Mouse (Mus musculus): Measurements from ENCODE around the gene Ano2. TPM values are rescaled to one million over a fixed set of nuclear protein-coding genes. Genes with fewer than 3 reads are reported as not detected.

The Ano2 gene
- polyA plus RNA-seq, 1 experiment from 2014 or later = 0.54 TPM

- ATAC-seq = no peak
- Histone ChIP-seq H3K4me3 (ENCODE audit: low read depth, low read length) (no peak overlapping the region), H3K36me3 (ENCODE audit: control insufficient read depth, insufficient read depth, low read length) (no peaks in the 10 kb centered on the region), H3K4me1 (ENCODE audit: control insufficient read depth, insufficient read depth, low read length) (no peaks in the 10 kb centered on the region), H3K27ac (ENCODE audit: low read length) (no peak overlapping the region), H3K9ac (ENCODE audit: low read depth, low read length) (no peak overlapping the region), H3K27me3 (ENCODE audit: control insufficient read depth, insufficient read depth, low read depth, low read length) (no peaks in the 10 kb centered on the region), H3K9me3 (replicated peaks; ENCODE audit: control insufficient read depth, low read length, poor library complexity, severe bottlenecking) (no peaks in the 10 kb centered on the region), H3K4me2 (ENCODE audit: low read length) (no peak overlapping the region)
- WGBS = 90% methylated on average over 2 of the region's 2 CpGs
These were observed 234.8 kb downstream of the Ano2 start for GRCm38 (mm10) chr6:125924979-125925378.

DNA sequence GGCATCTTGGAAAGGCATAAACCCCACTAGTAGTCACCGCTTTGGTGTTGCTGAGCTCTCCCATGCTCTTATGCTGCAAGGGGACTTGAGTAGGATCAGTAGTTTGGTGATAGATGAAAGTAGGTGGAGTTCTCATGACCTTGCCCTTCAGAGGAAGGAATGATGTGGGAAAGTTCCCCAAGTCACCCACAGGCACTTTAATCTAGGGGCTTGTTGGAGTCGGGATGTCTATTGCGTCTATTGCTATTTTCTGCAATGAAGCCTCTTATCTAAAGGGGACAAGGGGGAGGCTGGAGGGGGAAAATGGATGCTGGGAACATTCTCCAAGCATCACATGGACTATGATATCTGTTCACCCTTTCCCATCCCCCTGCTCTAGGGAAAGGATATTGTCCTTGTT lies 235.6 kb downstream of the Ano2 start:
- Histone ChIP-seq H3K4me3 (ENCODE audit: low read depth, low read length) (no peak overlapping the region), H3K9ac (ENCODE audit: low read depth, low read length) (no peak overlapping the region), H3K9me3 (replicated peaks; ENCODE audit: control insufficient read depth, low read length, poor library complexity, severe bottlenecking) (no peaks in the 10 kb centered on the region), H3K4me1 (ENCODE audit: control insufficient read depth, insufficient read depth, low read length) (no peaks in the 10 kb centered on the region), H3K27ac (ENCODE audit: low read length) (no peak overlapping the region), H3K36me3 (ENCODE audit: control insufficient read depth, insufficient read depth, low read length) (no peaks in the 10 kb centered on the region), H3K27me3 (ENCODE audit: control insufficient read depth, insufficient read depth, low read depth, low read length) (no peaks in the 10 kb centered on the region), H3K4me2 (ENCODE audit: low read length) (no peak overlapping the region)
- 95% methylated on average over 3 of the region's 3 CpGs for WGBS
- ATAC-seq = no peak

DNA sequence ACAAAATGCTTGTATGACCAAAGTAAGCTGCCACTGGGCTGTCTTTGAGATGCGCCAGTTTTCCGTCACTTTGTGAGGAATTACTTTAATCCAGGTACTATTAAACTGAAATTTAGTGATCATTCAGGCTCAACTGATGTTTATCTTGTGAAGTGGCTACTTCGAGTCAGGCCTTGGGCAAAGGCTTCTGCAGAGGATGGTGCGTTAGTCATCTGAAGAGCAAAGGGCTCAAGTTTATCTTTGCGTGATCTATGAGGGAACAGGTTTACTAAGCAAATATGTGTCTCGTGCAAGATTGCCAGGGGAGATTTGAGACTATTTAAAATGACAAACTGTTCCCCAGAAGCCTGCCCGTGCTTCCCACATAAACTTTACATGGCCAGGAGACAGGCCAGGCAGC lies 241.7 kb downstream of the Ano2 start:
- Histone ChIP-seq H3K9me3 (replicated peaks; ENCODE audit: control insufficient read depth, low read length, poor library complexity, severe bottlenecking) (no peaks in the 10 kb centered on the region), H3K4me2 (ENCODE audit: low read length) (no peak overlapping the region), H3K27me3 (ENCODE audit: control insufficient read depth, insufficient read depth, low read depth, low read length) (no peaks in the 10 kb centered on the region), H3K36me3 (ENCODE audit: control insufficient read depth, insufficient read depth, low read length) (no peaks in the 10 kb centered on the region), H3K4me1 (ENCODE audit: control insufficient read depth, insufficient read depth, low read length) (no peaks in the 10 kb centered on the region), H3K4me3 (ENCODE audit: low read depth, low read length) (no peak overlapping the region), H3K9ac (ENCODE audit: low read depth, low read length) (no peak overlapping the region), H3K27ac (ENCODE audit: low read length) (no peak overlapping the region)
- WGBS = 83% methylated on average over 7 of the region's 7 CpGs
- ATAC-seq = no peak

GRCm38 (mm10) chr6:125954965-125955364 lies 264.7 kb downstream of the Ano2 start:
- no peak overlapping the region for H3K27ac ChIP-seq (ENCODE audit: low read length)
- no peak overlapping the region for H3K4me3 ChIP-seq (ENCODE audit: low read depth, low read length)
- H3K4me1 ChIP-seq (ENCODE audit: control insufficient read depth, insufficient read depth, low read length) = no peaks in the 10 kb centered on the region
- H3K9ac ChIP-seq (ENCODE audit: low read depth, low read length) = no peak overlapping the region
- peak; percentile 68; the same call in 1 of the 2 replicates for ATAC-seq
- no peak overlapping the region for H3K4me2 ChIP-seq (ENCODE audit: low read length)
- WGBS = 26% methylated on average over 3 of the region's 3 CpGs
- H3K9me3 ChIP-seq (replicated peaks; ENCODE audit: control insufficient read depth, low read length, poor library complexity, severe bottlenecking) = no peaks in the 10 kb centered on the region
- H3K27me3 ChIP-seq (ENCODE audit: control insufficient read depth, insufficient read depth, low read depth, low read length) = no peaks in the 10 kb centered on the region
- no peaks in the 10 kb centered on the region for H3K36me3 ChIP-seq (ENCODE audit: control insufficient read depth, insufficient read depth, low read length)

GRCm38 (mm10) chr6:125973551-125973950 lies 283.3 kb downstream of the Ano2 start:
- H3K27ac ChIP-seq (ENCODE audit: low read length) = no peak overlapping the region
- H3K27me3 ChIP-seq (ENCODE audit: control insufficient read depth, insufficient read depth, low read depth, low read length) = no peaks in the 10 kb centered on the region
- H3K4me2 ChIP-seq (ENCODE audit: low read length) = no peak overlapping the region
- H3K4me3 ChIP-seq (ENCODE audit: low read depth, low read length) = no peak overlapping the region
- H3K9me3 ChIP-seq (replicated peaks; ENCODE audit: control insufficient read depth, low read length, poor library complexity, severe bottlenecking) = no peaks in the 10 kb centered on the region
- no peaks in the 10 kb centered on the region for H3K36me3 ChIP-seq (ENCODE audit: control insufficient read depth, insufficient read depth, low read length)
- H3K4me1 ChIP-seq (ENCODE audit: control insufficient read depth, insufficient read depth, low read length) = peaks cover 2% of the 10 kb centered on the region; the same call in 1 of the 2 replicates
- no peak for ATAC-seq
- no peak overlapping the region for H3K9ac ChIP-seq (ENCODE audit: low read depth, low read length)

DNA sequence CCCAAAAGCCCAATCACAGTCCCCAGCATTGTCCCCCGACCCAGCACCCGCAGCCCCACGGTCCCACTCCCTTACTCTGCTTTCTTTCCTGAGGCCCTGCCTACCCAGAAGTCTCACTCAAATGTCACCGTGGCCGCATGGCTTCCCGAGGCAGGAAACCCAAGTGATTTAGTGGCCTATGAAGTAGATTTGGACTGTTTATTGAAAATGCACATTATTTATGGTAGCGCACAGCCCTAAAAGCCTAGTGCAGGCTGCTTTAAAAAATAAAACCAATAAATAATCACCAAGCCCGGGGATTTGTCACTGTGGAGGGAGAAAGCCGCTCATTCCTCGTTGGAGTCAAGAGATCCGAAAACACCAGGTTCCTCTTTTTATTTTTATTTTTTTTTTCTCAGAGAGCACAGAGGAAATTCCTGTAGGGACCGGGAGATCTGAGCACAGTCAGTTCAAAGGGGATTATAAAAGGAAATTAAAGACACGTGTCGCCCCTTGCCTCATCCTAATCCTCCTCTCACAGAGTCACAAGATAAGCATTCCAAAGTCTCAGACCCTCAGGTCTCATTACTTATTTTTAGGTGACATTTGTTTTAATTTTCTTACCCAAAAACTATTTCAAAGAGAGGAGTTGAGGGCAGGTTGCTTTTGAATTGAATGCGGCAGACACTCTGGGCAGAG lies 285.7 kb downstream of the Ano2 start:
- 44% methylated on average over 15 of the region's 15 CpGs for WGBS
- H3K9ac ChIP-seq (ENCODE audit: low read depth, low read length) = no peak overlapping the region
- no peak for ATAC-seq
- no peaks in the 10 kb centered on the region for H3K27me3 ChIP-seq (ENCODE audit: control insufficient read depth, insufficient read depth, low read depth, low read length)
- H3K4me2 ChIP-seq (ENCODE audit: low read length) = no peak overlapping the region
- H3K36me3 ChIP-seq (ENCODE audit: control insufficient read depth, insufficient read depth, low read length) = no peaks in the 10 kb centered on the region
- peaks cover 2% of the 10 kb centered on the region; the same call in 1 of the 2 replicates for H3K4me1 ChIP-seq (ENCODE audit: control insufficient read depth, insufficient read depth, low read length)
- H3K4me3 ChIP-seq (ENCODE audit: low read depth, low read length) = no peak overlapping the region
- no peak overlapping the region for H3K27ac ChIP-seq (ENCODE audit: low read length)
- no peaks in the 10 kb centered on the region for H3K9me3 ChIP-seq (replicated peaks; ENCODE audit: control insufficient read depth, low read length, poor library complexity, severe bottlenecking)

- no peaks in the 10 kb centered on the region for H3K9me3 ChIP-seq (replicated peaks; ENCODE audit: control insufficient read depth, low read length, poor library complexity, severe bottlenecking)
- WGBS = 93% methylated on average over 5 of the region's 5 CpGs
- H3K36me3 ChIP-seq (ENCODE audit: control insufficient read depth, insufficient read depth, low read length) = no peaks in the 10 kb centered on the region
- no peak overlapping the region for H3K9ac ChIP-seq (ENCODE audit: low read depth, low read length)
- no peak for ATAC-seq
- H3K4me2 ChIP-seq (ENCODE audit: low read length) = no peak overlapping the region
- H3K4me3 ChIP-seq (ENCODE audit: low read depth, low read length) = no peak overlapping the region
- H3K27ac ChIP-seq (ENCODE audit: low read length) = no peak overlapping the region
- H3K4me1 ChIP-seq (ENCODE audit: control insufficient read depth, insufficient read depth, low read length) = peaks cover 2% of the 10 kb centered on the region; the same call in 1 of the 2 replicates
- H3K27me3 ChIP-seq (ENCODE audit: control insufficient read depth, insufficient read depth, low read depth, low read length) = no peaks in the 10 kb centered on the region
These were observed 289.4 kb downstream of the Ano2 start for GRCm38 (mm10) chr6:125979601-125980000.

DNA sequence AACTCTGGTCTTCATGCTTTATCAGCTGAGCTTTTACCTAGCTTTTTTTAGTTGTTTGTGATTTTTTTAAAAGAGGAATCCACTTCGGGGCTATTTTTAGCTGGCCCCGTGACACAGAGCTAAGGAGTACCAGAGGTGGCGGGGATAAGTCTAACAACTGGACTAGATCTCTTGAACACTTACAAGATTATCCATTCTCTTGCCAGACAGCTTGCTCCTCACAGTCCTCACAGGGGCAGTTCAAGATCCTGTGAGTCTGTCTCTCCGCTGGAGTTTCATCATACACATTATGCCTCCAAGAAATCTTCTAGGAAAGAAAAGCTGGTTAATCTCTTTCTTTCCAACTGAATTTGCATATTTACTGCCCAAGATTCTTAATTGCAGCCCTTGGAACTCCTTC lies 293.8 kb downstream of the Ano2 start:
- Histone ChIP-seq H3K9me3 (replicated peaks; ENCODE audit: control insufficient read depth, low read length, poor library complexity, severe bottlenecking) (no peaks in the 10 kb centered on the region), H3K4me3 (ENCODE audit: low read depth, low read length) (no peak overlapping the region), H3K4me1 (ENCODE audit: control insufficient read depth, insufficient read depth, low read length) (no peaks in the 10 kb centered on the region), H3K9ac (ENCODE audit: low read depth, low read length) (no peak overlapping the region), H3K4me2 (ENCODE audit: low read length) (no peak overlapping the region), H3K36me3 (ENCODE audit: control insufficient read depth, insufficient read depth, low read length) (no peaks in the 10 kb centered on the region), H3K27me3 (ENCODE audit: control insufficient read depth, insufficient read depth, low read depth, low read length) (no peaks in the 10 kb centered on the region), H3K27ac (ENCODE audit: low read length) (no peak overlapping the region)
- ATAC-seq = no peak
- WGBS = 85% methylated on average over 4 of the region's 4 CpGs

- Histone ChIP-seq H3K4me3 (ENCODE audit: low read depth, low read length) (no peak overlapping the region), H3K9ac (ENCODE audit: low read depth, low read length) (no peak overlapping the region), H3K4me2 (ENCODE audit: low read length) (no peak overlapping the region), H3K4me1 (ENCODE audit: control insufficient read depth, insufficient read depth, low read length) (no peaks in the 10 kb centered on the region), H3K36me3 (ENCODE audit: control insufficient read depth, insufficient read depth, low read length) (no peaks in the 10 kb centered on the region), H3K27ac (ENCODE audit: low read length) (no peak overlapping the region), H3K27me3 (ENCODE audit: control insufficient read depth, insufficient read depth, low read depth, low read length) (no peaks in the 10 kb centered on the region; the same call in 1 of the 2 replicates), H3K9me3 (replicated peaks; ENCODE audit: control insufficient read depth, low read length, poor library complexity, severe bottlenecking) (no peaks in the 10 kb centered on the region)
- ATAC-seq = no peak
- 55% methylated on average over 6 of the region's 6 CpGs for WGBS
These were observed 302.5 kb downstream of the Ano2 start for GRCm38 (mm10) chr6:125992731-125993130.
